Mouse (Mus musculus): ENCODE data around the gene Htr6.

DNA sequence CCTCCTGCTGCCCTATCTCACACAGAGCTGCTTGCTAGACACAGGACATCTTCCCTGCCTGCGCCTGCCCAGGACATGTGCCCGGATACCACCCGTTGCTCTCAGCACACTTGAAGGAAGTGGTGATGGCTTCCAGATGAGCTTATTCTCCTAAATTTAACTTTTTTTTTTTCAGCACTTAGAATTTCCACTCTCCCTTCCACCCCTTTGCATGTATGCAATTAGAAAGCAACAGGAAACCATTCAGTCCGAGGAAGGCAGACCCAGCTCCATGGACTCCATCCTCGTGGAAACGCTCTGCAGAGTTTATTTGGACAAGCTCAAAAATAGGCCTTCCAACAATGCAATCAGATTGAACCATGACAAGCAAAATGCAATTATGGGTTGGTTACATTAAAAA, 26.2 kb upstream of the Htr6 start:
- TF ChIP-seq CTCF (IDR thresholded peaks at IDR 0.05) (no peak), EP300 (IDR thresholded peaks at IDR 0.05) (no peak)
